Mouse (Mus musculus) neural tube, embryonic 14.5 days (tissue): ENCODE results near the gene Prr5l. TPM values are rescaled to one million over a fixed set of nuclear protein-coding genes. Genes with fewer than 3 reads are reported as not detected.
A peak's percentile ranks its signal among the peaks of the same experiment; 100 is the strongest.

Source experiments
- ATAC-seq: fragments of 200-750 bp; cut with Nextera tagmentation; 2 replicates; pipeline ENCODE4 v1.8.0; 2017; ENCODE audit warnings: low read depth, mild to moderate bottlenecking, moderate TSS enrichment, moderate library complexity
- H3K27ac ChIP-seq: fragments of 300-500 bp; sonication (generic); 2 replicates; pipeline ENCODE4 v1.5.1; 2014; ENCODE audit warnings: low read depth, mild to moderate bottlenecking, control low read depth, low read length, moderate library complexity, mixed read lengths
- H3K27me3 ChIP-seq: fragments of 300-500 bp; sonication (generic); 2 replicates; pipeline ENCODE4 v1.6.1; 2014; ENCODE audit warnings: low read length; ENCODE audit not compliant: control insufficient read depth, insufficient read depth
- H3K36me3 ChIP-seq: fragments of 300-500 bp; sonication (generic); 2 replicates; pipeline ENCODE4 v1.6.1; 2014; ENCODE audit warnings: low read length, mixed read lengths; ENCODE audit not compliant: control insufficient read depth, insufficient read depth
- H3K4me1 ChIP-seq: fragments of 300-500 bp; sonication (generic); 2 replicates; pipeline ENCODE4 v1.6.1; 2014; ENCODE audit warnings: low read length; ENCODE audit not compliant: control insufficient read depth, insufficient read depth
- H3K4me2 ChIP-seq: fragments of 300-500 bp; sonication (generic); 2 replicates; pipeline ENCODE4 v1.6.1; 2014; ENCODE audit warnings: mild to moderate bottlenecking, low read depth, low read length, control low read depth
- H3K4me3 ChIP-seq: fragments of 300-500 bp; sonication (generic); 2 replicates; pipeline ENCODE4 v1.5.1; 2014; ENCODE audit warnings: low read depth, low read length, control low read depth, mixed read lengths
- H3K9ac ChIP-seq: fragments of 300-500 bp; sonication (generic); replicated peaks from 2 replicates; pipeline ENCODE4 v1.6.1; 2014; ENCODE audit warnings: low read depth, mild to moderate bottlenecking, control low read depth, low read length, mixed read lengths
- H3K9me3 ChIP-seq: fragments of 300-500 bp; sonication (generic); 2 replicates; pipeline ENCODE4 v1.6.1; 2016; ENCODE audit warnings: low read length; ENCODE audit not compliant: control insufficient read depth
- WGBS: fragments of 180-500 bp; shearing (Covaris S2); extraction: QIAGEN DNeasy Blood & Tissue Kit; methylation state at CpG from one replicate; pipeline ENCODE4 v1.1.7; 2014; 5-methylcytosine and 5-hydroxymethylcytosine counted together
- polyA plus RNA-seq: library from polyadenylated mRNA; unstranded; fragments of >200 nt; fragmentation: Nextera tagmentation; extraction: Ambion mirVana; gene quantifications from 2 replicates; pipeline ENCODE4 v1.2.1, GENCODE M21; 2014

The Prr5l gene
- polyA plus RNA-seq = 5.6 and 6.6 TPM in 2 replicates

DNA sequence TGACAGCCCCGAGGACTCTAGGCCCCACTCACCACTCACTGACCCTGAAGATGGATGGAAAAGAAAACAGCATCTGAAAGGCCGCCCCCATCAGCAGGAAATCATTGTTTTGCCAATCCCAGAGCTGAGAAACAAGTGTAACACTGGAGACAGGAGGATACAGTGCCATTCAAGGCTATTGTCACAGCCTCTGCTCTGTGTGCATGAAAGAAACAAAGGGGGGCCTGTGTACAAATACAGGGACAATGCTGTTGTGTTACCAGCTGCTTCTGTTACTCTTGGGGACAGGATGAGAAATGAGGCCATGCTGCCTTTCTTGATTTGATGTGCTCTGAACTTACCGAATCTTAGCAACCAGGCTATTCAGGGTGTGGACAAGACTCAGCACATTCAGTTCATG is at the start of gene Prr5l:
TSS of gene Prr5l (minus strand) at position 30 of the 400 bp plus-strand sequence.
- peaks cover 9% of the 10 kb centered on the region for H3K4me1 ChIP-seq
- no peaks in the 10 kb centered on the region for H3K36me3 ChIP-seq
- H3K4me3 ChIP-seq = no peak within 1 kb of the TSS
- H3K9ac ChIP-seq = no peak within 1 kb of the TSS
- H3K27ac ChIP-seq = no peak within 1 kb of the TSS
- H3K27me3 ChIP-seq = no peaks in the 10 kb centered on the region
- WGBS = 13% methylated on average over 3 of the region's 3 CpGs
- no peaks in the 10 kb centered on the region for H3K9me3 ChIP-seq
- no peak for ATAC-seq
- H3K4me2 ChIP-seq = no peak within 1 kb of the TSS

DNA sequence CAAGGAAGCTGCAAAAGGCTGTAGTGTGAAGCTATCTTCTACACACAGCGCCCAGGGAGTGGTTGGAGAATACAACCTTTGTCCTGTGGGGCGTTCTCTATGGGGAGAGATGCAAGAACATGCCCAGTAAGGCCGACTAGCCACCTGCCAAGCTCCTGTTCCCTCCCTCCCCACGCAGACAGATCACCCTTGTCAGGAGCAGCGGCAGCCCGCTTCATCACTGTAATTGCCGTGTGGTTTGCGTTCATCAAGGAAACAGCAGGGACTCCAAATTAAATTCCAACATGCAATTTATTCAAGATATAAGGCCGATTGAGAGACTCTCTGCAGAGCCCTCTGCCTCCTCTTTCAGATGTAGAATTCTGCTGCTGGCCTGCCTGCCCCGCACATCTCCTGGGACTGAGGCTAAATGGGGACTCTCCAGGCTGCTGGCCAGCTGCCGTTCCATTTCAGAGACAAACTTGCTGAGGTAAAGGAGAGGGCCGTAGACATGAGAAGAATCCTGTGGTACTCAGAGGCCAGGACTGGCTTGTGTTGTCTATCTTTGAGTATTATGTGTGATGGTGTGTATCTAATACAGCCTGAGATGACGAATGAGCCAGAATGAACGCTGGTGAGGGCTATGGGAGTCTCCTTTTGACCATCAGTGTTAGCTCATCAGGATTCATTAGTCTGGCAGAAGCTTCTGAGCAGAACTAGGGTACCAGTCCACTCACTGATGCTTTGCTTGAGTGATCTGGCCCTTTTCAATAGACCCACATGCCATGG is 49.5 kb upstream of the Prr5l start:
- H3K27ac ChIP-seq = peak overlapping the region; percentile 70

DNA sequence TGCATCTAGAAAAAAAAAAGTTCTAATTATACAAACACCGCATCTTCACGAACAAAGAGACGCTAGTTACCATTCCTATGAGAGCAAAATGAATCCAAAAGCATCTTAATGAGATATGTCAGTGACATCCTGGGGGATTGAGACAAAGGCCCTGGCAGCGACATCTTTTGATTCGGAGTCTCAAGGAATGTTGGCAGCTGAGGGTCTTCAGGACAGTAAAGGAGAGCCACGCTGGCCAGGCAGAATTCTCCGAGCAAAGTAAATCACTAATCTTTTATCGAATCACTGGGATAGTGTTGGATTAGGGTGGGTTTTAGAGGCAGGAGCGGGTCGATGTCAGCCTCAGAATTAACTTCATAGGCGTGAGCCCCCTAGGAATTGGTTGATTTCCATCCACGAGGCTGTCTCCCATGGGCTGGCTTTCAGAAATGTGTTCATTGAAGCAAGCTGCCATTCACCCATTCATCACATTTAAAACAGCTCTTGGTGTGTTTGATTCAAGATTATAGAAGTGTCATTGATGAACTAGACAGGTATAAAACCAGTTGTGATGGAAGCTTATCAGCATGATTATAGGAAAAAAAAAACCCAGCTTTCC is 42.9 kb upstream of the Prr5l start:
- no peak for ATAC-seq
- Histone ChIP-seq H3K4me2 (no peak overlapping the region), H3K27me3 (no peaks in the 10 kb centered on the region), H3K27ac (no peak overlapping the region), H3K9ac (no peak overlapping the region), H3K36me3 (no peaks in the 10 kb centered on the region), H3K4me1 (no peaks in the 10 kb centered on the region), H3K9me3 (no peaks in the 10 kb centered on the region), H3K4me3 (no peak overlapping the region)
- 46% methylated on average over 12 of the region's 12 CpGs for WGBS

More for the DNA sequence above, 49.5 kb upstream of the Prr5l start:
- no peak overlapping the region for H3K9ac ChIP-seq
- no peak overlapping the region for H3K4me2 ChIP-seq
- no peaks in the 10 kb centered on the region for H3K36me3 ChIP-seq
- ATAC-seq = peak; percentile 79; the same call in 1 of the 2 replicates
- H3K9me3 ChIP-seq = no peaks in the 10 kb centered on the region
- 47% methylated on average over 14 of the region's 14 CpGs for WGBS
- H3K27me3 ChIP-seq = no peaks in the 10 kb centered on the region
- no peak overlapping the region for H3K4me3 ChIP-seq
- H3K4me1 ChIP-seq = no peaks in the 10 kb centered on the region

DNA sequence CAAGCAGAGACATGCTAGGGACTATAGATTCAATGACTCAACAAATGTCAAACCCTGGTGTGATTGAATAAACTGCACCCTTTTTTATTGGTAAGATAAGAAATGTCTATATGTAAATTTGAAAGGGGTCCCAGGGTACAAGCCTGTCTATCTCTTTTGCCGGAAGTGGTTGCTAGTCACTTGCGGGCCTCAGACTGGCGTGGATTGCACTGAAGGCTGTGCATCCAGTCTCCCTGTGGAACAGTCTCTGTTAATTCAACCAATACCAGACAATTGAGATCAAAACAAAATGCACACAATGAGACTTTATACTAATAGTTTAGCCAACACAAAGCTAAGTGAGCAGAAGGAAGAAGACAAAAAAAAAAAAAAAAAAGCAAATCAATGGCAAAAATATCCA is 42.4 kb upstream of the Prr5l start:
- Histone ChIP-seq H3K36me3 (no peaks in the 10 kb centered on the region), H3K27me3 (no peaks in the 10 kb centered on the region), H3K4me2 (no peak overlapping the region), H3K9me3 (no peaks in the 10 kb centered on the region), H3K9ac (no peak overlapping the region), H3K27ac (no peak overlapping the region), H3K4me1 (0 out of 2 replicates have a peak, but pooled peaks cover 2% of the 10 kb centered on the region), H3K4me3 (no peak overlapping the region)
- WGBS = 73% methylated on average over 3 of the region's 3 CpGs
- ATAC-seq = no peak

DNA sequence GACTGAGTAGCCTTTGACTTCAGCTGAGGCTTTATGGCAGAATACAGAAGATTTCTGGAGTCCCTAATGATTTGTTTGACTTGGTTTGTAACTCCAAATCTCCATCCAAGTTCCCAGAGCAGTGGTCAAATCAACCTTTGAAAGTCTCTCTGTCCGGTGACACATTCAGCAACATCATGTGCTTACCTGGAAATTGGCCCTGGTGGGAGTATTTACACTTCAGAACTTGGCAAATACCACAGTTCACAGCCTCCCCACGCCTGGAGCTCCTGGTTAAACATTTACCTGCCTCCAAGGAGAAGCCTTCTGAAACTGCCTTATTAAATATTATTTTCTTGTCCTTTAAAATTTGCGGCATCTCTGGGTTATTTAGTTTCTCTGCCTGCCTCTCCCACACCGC is 40.4 kb upstream of the Prr5l start:
- H3K4me1 ChIP-seq = 0 out of 2 replicates have a peak, but pooled peaks cover 6% of the 10 kb centered on the region
- no peak overlapping the region for H3K27ac ChIP-seq
- no peaks in the 10 kb centered on the region for H3K27me3 ChIP-seq
- no peaks in the 10 kb centered on the region for H3K9me3 ChIP-seq
- no peak overlapping the region for H3K4me2 ChIP-seq
- WGBS = 86% methylated on average over 4 of the region's 4 CpGs
- no peaks in the 10 kb centered on the region for H3K36me3 ChIP-seq
- H3K9ac ChIP-seq = no peak overlapping the region
- ATAC-seq = no peak
- H3K4me3 ChIP-seq = no peak overlapping the region

DNA sequence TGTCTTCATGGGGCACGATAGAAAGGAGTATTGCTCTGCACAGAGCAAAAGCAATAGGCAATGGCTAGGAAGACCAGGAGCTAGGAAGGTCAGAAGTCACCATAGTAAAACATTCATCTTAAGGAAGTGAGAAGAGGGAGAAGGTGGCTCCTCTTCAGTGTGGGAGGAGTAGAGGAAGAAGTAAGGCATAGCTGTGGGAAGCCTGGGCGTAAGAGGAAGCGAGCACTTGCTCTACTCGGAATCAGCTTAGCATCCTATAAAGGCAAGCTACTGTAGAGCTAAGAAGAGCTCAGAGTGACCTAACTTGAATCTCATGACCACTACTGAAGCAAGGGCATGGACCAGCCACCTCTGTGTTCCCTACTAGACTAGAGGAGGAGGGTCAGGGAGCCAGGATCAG is 39.5 kb upstream of the Prr5l start:
- no peaks in the 10 kb centered on the region for H3K27me3 ChIP-seq
- 0 out of 2 replicates have a peak, but pooled peaks cover 6% of the 10 kb centered on the region for H3K4me1 ChIP-seq
- no peak for ATAC-seq
- no peak overlapping the region for H3K4me3 ChIP-seq
- H3K9me3 ChIP-seq = no peaks in the 10 kb centered on the region
- 96% methylated on average over 4 of the region's 4 CpGs for WGBS
- no peak overlapping the region for H3K9ac ChIP-seq
- H3K4me2 ChIP-seq = no peak overlapping the region
- no peak overlapping the region for H3K27ac ChIP-seq
- H3K36me3 ChIP-seq = no peaks in the 10 kb centered on the region

DNA sequence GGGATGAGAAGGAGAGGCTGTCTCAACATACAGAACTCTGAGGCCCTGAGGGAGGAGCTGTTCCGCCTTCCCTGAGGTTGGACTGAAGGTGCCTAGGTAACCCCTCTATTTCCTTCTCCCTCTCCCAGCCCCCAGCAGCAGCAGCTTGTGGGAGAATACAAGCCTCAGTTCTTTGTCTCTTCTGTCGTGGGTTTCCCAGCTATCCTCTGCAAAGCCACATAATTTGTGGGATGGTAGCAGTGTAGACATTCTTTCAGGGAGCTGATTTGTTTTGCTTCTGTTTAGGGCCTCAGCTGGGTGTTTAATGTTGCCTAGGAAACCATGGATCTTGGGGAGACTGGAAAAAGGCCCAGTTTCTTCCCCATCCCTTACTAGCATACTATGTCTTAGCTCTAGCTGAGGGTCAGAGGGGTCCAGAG is 37.3 kb upstream of the Prr5l start:
- peak; percentile 86 for ATAC-seq
- WGBS = 8% methylated on average over 2 of the region's 2 CpGs
- Histone ChIP-seq H3K4me3 (no peak overlapping the region), H3K27ac (peak overlapping the region; percentile 34; the same call in 1 of the 2 replicates), H3K9ac (no peak overlapping the region), H3K27me3 (no peaks in the 10 kb centered on the region), H3K36me3 (no peaks in the 10 kb centered on the region), H3K4me1 (0 out of 2 replicates have a peak, but pooled peaks cover 6% of the 10 kb centered on the region), H3K9me3 (no peaks in the 10 kb centered on the region), H3K4me2 (no peak overlapping the region)

DNA sequence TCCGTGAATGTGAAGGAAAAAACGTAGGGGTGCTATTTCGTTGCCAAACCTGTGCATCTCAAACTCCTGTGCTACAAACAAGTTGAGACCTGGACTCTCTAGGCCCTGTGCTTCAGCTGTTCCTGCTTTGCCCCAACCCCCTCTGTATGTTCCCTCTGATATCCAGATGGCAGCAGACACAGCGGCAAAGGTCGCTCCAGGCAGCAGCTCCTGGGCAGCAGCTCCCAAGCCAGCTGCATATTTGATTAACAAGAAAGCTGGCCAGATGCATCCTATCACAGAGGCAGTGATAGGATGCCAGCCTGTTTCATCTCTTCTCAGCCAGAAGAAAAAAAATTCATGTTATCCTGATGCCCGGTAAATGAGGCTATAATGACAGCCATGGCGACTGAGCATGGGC is 35.7 kb upstream of the Prr5l start:
- no peak overlapping the region for H3K9ac ChIP-seq
- H3K27me3 ChIP-seq = no peaks in the 10 kb centered on the region
- no peaks in the 10 kb centered on the region for H3K9me3 ChIP-seq
- no peak overlapping the region for H3K4me3 ChIP-seq
- H3K36me3 ChIP-seq = no peaks in the 10 kb centered on the region
- 0 out of 2 replicates have a peak, but pooled peaks cover 6% of the 10 kb centered on the region for H3K4me1 ChIP-seq
- H3K27ac ChIP-seq = no peak overlapping the region
- no peak overlapping the region for H3K4me2 ChIP-seq
- no peak for ATAC-seq
- WGBS = 72% methylated on average over 7 of the region's 7 CpGs
